In genomic region chr13:42792279-42792678, GRCm38 (mm10) we compare ENCODE assay signal across 8 mouse cellular contexts.
DNase-seq lines count a peak whose midpoint lies in the region; ATAC-seq and TF ChIP-seq lines count a peak whose summit lies in the region.

No protein-coding gene starts in this region.

- peak overlapping the region; percentile 3; the same call in 1 of the 2 replicates for H3K4me2 ChIP-seq in embryonic facial prominence, embryonic 11.5 days (ENCODE audit: low read depth, low read length)

- POLR2A ChIA-PET in Patski (lab: Charles Lee), result no interaction called here

- DNase-seq in kidney, adult 18-20 months, result peak; percentile 4
- DNase-seq in kidney, adult 11 months, result no peak
- DNase-seq in Patski (ENCODE audit: low read depth, low spot score), result no peak
- DNase-seq in embryonic facial prominence, embryonic 11.5 days (ENCODE audit: low spot score), result peak; percentile 65
- DNase-seq in mesoderm, embryonic 11.5 days (ENCODE audit: low read depth, low spot score), result peak; percentile 61
- no peak for DNase-seq in right cerebral cortex, postnatal 4 days
- DNase-seq in layer of hippocampus, adult 8-10 months (ENCODE audit: low spot score in 2 of 2), result no peak
- DNase-seq in thymus, postnatal 25 days, result no peak

- H3K4me3 ChIP-seq in embryonic facial prominence, embryonic 11.5 days (ENCODE audit: low read depth, low read length), result no peak overlapping the region

- ATAC-seq in Patski, result no peak
- no peak for ATAC-seq in embryonic facial prominence, embryonic 11.5 days (replicated peaks; ENCODE audit: insufficient number of reproducible peaks, low FRiP score, low TSS enrichment, low read depth)

- peak; percentile 74 for TF ChIP-seq CTCF in Patski (IDR thresholded peaks at IDR 0.05)

- no peak overlapping the region for H3K9ac ChIP-seq in embryonic facial prominence, embryonic 11.5 days (replicated peaks; ENCODE audit: low read length)

- 18% methylated on average over 8 of the region's 8 CpGs for WGBS in embryonic facial prominence, embryonic 11.5 days

- in situ Hi-C loops in Patski (cut with MboI; ENCODE audit: low pct_unique_long_range_greater_than_20kb), result no loop called here

- no peaks in the 10 kb centered on the region for H3K4me1 ChIP-seq in embryonic facial prominence, embryonic 11.5 days (ENCODE audit: control insufficient read depth, insufficient read depth, low read length)

- CTCF ChIA-PET in Patski (lab: Charles Lee), result interaction anchor here (0.8 to 2.0 kb wide), 8 partner anchors 41 to 169 kb away, joined by 3 to 7 read pairs (median 4); no protein-coding TSS in a partner anchor

- H3K36me3 ChIP-seq in embryonic facial prominence, embryonic 11.5 days (replicated peaks; ENCODE audit: control insufficient read depth, insufficient read depth, low read depth, low read length), result no peaks in the 10 kb centered on the region

- no peak overlapping the region for H3K27ac ChIP-seq in embryonic facial prominence, embryonic 11.5 days (replicated peaks; ENCODE audit: low read depth, low read length)

- no peaks in the 10 kb centered on the region for H3K9me3 ChIP-seq in embryonic facial prominence, embryonic 11.5 days (replicated peaks; ENCODE audit: control insufficient read depth, low read length)

- peaks cover 16% of the 10 kb centered on the region for H3K27me3 ChIP-seq in Patski
- H3K27me3 ChIP-seq in embryonic facial prominence, embryonic 11.5 days (ENCODE audit: control insufficient read depth, insufficient read depth, low read length), result no peaks in the 10 kb centered on the region

Comparison
In these comparisons a context has a peak if more than half of its experiments do, and no peak if none do; other contexts are left out.
1. DNase-seq: peak in kidney, adult 18-20 months (single experiment), embryonic facial prominence, embryonic 11.5 days (single experiment) and mesoderm, embryonic 11.5 days (single experiment); none in kidney, adult 11 months (single experiment), Patski (single experiment), right cerebral cortex, postnatal 4 days (single experiment), layer of hippocampus, adult 8-10 months (0 of 2) and thymus, postnatal 25 days (single experiment).